Mouse (Mus musculus): ENCODE measurements around the gene Pde11a.

DNA sequence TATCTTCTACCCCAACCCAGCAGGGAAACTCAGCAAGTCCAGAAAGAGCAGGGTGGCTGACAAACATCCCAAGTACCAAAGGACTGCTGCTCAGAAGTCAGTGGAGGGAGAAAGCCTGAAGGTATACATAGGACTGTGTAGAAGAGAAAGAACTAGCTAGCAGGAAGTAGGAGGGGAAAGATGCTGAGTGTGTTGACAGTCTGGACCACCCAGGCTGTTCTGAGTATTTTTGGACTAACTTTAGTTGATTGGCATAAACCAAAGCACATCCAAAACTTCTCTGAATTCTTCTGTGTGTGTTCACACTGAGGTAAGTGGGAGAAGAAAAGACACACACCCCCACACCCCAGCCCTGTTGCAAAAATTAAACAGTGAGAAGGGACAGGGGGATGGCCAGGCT is 248.1 kb downstream of the Pde11a start:
- TF ChIP-seq CTCF (IDR thresholded peaks at IDR 0.05; ENCODE audit: control insufficient read depth, insufficient read depth, low read length) (no peak), POLR2A (IDR thresholded peaks at IDR 0.05; ENCODE audit: borderline replicate concordance, control insufficient read depth, low read depth, low read length) (no peak)

All from bone marrow, adult 2 months (tissue).